ENCODE assay signal across 15 mouse cellular contexts in genomic region chr7:73514560-73514959, GRCm38 (mm10).
"Had no signal": no experiment of that assay in that cellular context is flagged by ENCODE, and none has a peak within 500 bp of the region (broad histone marks: within the 10 kb centered on the region; RNA-seq: fewer than 3 reads in every experiment).

No protein-coding gene starts in this region.

- H3K9me3 ChIP-seq: liver, embryonic 13.5 days; lung, embryonic 15.5 days; megakaryocyte, embryonic 14.5 days; midbrain, embryonic 15.5 days; stomach, embryonic 15.5 days had no signal

- DNase-seq: kidney, adult 18-20 months; kidney, postnatal 4 days; liver, embryonic 13.5 days; liver, postnatal 0 days; lung, postnatal 14 days; right cerebral cortex, postnatal 14 days; thymus, adult 2 months; thymus, postnatal 25 days had no signal

- H3K9ac ChIP-seq: liver, embryonic 13.5 days; liver, postnatal 0 days; lung, embryonic 15.5 days; midbrain, embryonic 15.5 days; stomach, embryonic 15.5 days had no signal

- H3K4me3 ChIP-seq: layer of hippocampus, adult 2 months; liver, embryonic 13.5 days; lung, embryonic 15.5 days; megakaryocyte, embryonic 14.5 days; midbrain, embryonic 15.5 days; stomach, embryonic 15.5 days had no signal

- H3K4me2 ChIP-seq: liver, embryonic 13.5 days; lung, embryonic 15.5 days; midbrain, embryonic 11.5 days; midbrain, embryonic 15.5 days; stomach, embryonic 15.5 days had no signal

- ATAC-seq: liver, postnatal 0 days; midbrain, embryonic 15.5 days had no signal

- H3K27me3 ChIP-seq: liver, embryonic 13.5 days; lung, embryonic 15.5 days; megakaryocyte, embryonic 14.5 days; midbrain, embryonic 15.5 days; stomach, embryonic 15.5 days had no signal

- H3K4me1 ChIP-seq: lung, embryonic 15.5 days; stomach, embryonic 15.5 days had no signal

- H3K27ac ChIP-seq: layer of hippocampus, adult 2 months; liver, embryonic 13.5 days; lung, embryonic 15.5 days; macrophage; midbrain, embryonic 15.5 days; stomach, embryonic 15.5 days had no signal
